Mouse (Mus musculus) G1E (cell line): ENCODE results near the gene Krt72.

ENCODE experiments used
- CTCF ChIP-seq: IDR thresholded peaks from 2 replicates; pipeline ENCODE4 v1.5.1; 2012; ENCODE audit warnings: low read depth, low read length, inconsistent platforms, mixed read lengths
- GATA1 ChIP-seq: IDR thresholded peaks from 2 replicates; pipeline ENCODE4 v1.6.1; 2012; ENCODE audit warnings: borderline replicate concordance, low read length, inconsistent platforms, mixed read lengths

GRCm38 (mm10) chr15:101772080-101772710 lies 14.1 kb downstream of the Krt72 start:
- TF ChIP-seq CTCF (no peak), GATA1 (no peak)
